Mouse (Mus musculus): ENCODE data around the gene Gabra3. TPM values are rescaled to one million over a fixed set of nuclear protein-coding genes. Genes with fewer than 3 reads are reported as not detected.

Gene Gabra3
- total RNA-seq (2021): 10 to 100 TPM; 63.2 to 71.5 TPM

DNA sequence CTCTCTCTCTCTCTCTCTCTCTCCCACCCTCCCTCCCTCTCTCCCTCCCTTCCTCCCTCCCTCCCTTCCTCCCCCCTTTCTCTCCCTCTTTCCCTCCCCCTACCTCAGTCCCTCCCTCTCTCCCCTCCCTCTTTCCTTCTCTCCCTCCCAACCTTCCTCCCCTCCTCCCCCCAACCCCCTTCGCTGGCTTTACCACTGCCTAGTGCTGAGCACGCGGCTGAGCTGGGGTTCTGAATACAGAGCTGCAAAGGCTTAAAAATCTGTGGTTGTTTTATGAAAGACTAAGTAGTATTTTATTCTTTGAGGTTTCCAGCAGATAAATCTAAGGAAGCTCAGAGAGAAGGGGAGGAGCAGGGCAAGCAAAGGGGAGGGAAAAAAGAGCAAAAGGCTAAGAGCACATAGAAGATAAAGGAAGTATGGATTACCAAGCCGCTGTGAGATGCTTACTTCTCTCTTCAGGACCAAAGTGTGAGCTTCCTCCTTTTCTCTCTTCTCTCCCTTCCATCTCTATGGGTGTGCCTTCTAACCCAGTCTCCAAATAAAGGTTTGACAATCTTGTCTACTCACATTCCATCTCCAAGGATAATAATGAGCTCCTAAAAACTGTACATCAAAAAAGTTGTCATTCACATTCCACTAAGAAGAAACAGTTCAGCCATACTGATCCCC is at the start of gene Gabra3:
Gene Gabra3 (minus strand): TSS at position 619 of the 669 bp plus-strand sequence.
- DNase-seq: peak; percentile 9
- intact Hi-C loops (cut with DNase I): no loop called here

DNA sequence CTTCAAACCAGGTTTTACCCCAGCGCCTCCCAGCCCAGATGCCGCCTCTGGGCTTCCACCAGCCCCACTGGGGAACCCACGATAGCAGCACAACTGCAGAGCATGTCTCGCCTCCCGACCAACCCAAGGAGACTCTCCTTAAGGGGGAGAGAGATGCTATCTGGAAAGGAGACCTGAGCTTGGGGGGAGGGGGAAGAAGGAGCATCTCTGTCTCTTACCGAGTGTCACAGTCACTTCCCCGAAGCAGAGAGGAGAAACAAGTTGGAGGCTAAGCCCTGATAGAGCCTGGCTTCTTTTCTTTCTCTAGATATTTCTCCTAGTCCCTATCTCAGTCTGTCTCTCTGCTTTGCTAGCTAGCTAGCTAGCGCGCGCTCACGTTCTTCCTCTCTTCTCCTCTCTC is 859 bp downstream of the Gabra3 start:
- intact Hi-C loops (cut with DNase I): no loop called here
- peak; percentile 1 for DNase-seq

DNA sequence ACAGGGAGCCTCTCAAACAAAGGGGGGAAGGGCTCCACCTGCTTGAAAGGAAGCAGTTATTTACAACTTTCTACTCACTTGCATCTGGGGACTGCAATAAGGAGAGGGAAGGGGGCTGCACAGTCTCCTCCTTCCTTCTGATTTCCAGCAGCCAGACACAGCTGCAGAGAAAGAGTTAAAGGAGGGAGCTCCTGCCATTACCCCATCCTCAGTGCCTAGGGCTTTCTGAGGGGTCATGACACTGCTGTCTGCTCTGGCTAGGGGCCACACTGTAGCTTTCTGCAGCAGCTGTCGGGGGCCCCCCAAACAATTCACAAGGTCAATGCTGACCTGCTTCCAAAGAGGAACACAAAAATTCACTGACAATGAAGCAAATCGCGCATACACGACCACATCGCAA is 1.3 kb downstream of the Gabra3 start:
- intact Hi-C loops (cut with DNase I): no loop called here
- DNase-seq: no peak

DNA sequence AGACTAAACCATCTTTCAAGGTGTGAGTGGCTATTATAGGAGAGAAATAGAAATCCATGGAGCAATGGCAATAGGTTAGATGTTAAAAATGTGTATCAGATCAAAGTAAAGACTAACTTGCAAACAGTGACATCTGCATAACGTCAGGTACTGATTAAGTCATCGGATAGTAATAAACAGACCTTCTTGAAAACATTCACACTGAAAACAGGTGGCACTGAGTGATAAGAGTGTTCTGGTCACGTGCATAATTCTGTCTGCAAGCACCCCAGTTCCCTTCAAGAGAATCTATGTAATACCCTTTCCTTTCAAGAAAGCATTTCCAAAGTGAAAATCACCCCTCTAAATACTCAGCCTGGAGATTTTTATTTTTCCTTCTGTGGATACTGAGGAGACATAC is 6.0 kb downstream of the Gabra3 start:
- intact Hi-C loops (cut with DNase I): no loop called here
- no peak for DNase-seq

DNA sequence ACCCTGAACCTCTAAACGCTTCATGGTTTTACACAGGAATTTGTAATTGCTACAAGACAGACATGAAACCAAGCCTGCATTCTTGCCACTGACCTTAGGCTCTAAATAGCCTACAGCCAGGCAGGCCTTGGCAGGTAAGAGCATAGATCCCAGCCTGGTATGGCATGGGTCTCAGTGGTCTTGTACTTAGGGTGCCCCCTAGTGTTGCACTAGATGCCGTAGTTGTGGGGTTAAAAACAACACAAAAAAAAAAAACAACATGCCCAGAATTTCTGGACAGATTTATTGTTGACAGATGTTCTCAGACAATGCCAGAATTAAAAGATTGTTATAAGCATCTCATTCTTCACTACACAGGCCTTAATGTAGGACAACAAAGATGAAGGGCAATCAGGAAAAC is 12.0 kb downstream of the Gabra3 start:
- no peak for DNase-seq
- intact Hi-C loops (cut with DNase I): no loop called here

DNA sequence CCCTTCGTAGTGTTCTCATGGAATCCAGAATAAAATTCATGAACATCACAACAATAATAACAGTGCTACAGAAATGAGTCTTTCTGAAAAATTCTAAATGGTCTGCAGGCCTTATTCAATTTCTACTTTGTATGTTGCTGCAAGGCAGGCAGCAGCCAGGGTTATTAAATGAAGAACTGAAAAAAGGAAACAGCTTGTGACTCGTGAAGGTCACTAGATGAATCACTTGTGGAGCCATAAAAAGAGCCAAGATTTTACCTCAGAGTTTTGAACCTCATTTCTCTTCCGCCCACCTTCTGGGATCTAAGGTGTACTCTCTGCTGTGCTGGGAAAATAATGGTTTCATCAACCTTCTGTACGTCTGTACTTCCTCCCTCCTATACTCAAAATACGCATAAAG is 159.4 kb downstream of the Gabra3 start:
- DNase-seq: no peak
- intact Hi-C loops (cut with DNase I): no loop called here

DNA sequence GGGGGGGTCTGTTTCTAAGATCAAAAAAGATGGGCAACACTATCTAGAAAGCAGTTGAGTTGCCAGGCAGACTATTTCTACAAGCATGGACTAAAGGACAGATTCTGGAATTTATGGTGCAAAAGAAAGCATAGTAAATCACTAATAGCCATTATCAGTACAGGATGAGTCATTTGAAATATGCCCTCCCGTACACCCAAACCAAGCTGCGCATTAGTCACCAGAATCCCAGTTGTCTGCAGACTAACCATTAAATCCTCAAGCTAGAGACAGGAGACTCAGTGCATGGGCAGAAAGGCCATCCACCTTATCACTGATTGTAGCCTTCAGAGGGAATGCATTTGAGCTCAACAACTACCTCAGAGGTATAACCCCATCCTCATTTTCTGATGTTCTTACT is 166.8 kb downstream of the Gabra3 start:
- DNase-seq: no peak
- intact Hi-C loops (cut with DNase I): no loop called here

DNA sequence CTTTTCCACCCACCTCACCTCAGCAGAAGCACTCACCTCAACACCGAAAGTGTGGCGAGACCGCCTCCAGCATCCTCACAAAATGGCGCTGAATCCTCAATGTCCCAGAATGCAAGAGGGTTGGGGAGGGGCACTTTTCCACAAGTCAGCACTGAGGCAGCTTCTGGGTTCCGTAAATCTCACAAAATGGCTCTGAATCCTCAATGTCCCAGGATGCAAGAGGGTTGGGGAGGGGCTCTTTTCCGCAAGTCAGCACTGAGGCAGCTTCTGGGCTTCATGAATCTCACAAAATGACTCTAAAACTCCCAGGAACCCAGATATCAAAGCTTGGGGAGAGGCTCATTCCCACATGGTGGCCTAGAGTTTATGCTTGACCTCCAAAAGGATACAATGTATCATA is 269.9 kb downstream of the Gabra3 start, which contains the start of gene Magea10:
Gene Magea10 (minus strand): TSS at position 101 of the 400 bp plus-strand sequence.
- intact Hi-C loops (cut with DNase I): no loop called here
- DNase-seq: no peak

Small RNAs within 50 kb of the gene (microRNA-seq; reads per million reads assigned to microRNA genes)
- not detected for gene Mir105
- not detected for gene Mir767

Other genes starting within 250 kb of the Gabra3 start
- gene Gabrq, start 168.3 kb upstream of the Gabra3 start, total RNA-seq (2021): 1 to 10 TPM; 2.6 to 3.6 TPM